Comparison of ENCODE assay signal across 8 mouse cellular contexts in genomic region chr2:155385090-155385489, GRCm38 (mm10). TPM values are rescaled to one million over a fixed set of nuclear protein-coding genes. Genes with fewer than 3 reads are reported as not detected.
DNase-seq lines count a peak whose midpoint lies in the region; ATAC-seq lines count a peak whose summit lies in the region.
"Had no signal": no experiment of that assay in that cellular context is flagged by ENCODE, and none has a peak within 500 bp of the region (broad histone marks: within the 10 kb centered on the region; RNA-seq: fewer than 3 reads in every experiment).

No protein-coding gene starts in this region.

- no peaks in the 10 kb centered on the region for H3K9me3 ChIP-seq in forebrain, embryonic 13.5 days (replicated peaks)
- H3K9me3 ChIP-seq in hindbrain, embryonic 12.5 days (replicated peaks) = no peaks in the 10 kb centered on the region
- no peaks in the 10 kb centered on the region for H3K9me3 ChIP-seq in midbrain, embryonic 14.5 days (ENCODE audit: control insufficient read depth, low read length)

- peak overlapping the region; percentile 44 for H3K4me2 ChIP-seq in forebrain, embryonic 13.5 days
- peak overlapping the region; percentile 33 for H3K4me2 ChIP-seq in hindbrain, embryonic 12.5 days (replicated peaks)
- peak overlapping the region; percentile 66 for H3K4me2 ChIP-seq in midbrain, embryonic 14.5 days (ENCODE audit: low read length)

- peaks cover 48% of the 10 kb centered on the region for H3K36me3 ChIP-seq in forebrain, embryonic 13.5 days (ENCODE audit: poor library complexity, severe bottlenecking)
- peaks cover 46% of the 10 kb centered on the region for H3K36me3 ChIP-seq in hindbrain, embryonic 12.5 days
- peaks cover 48% of the 10 kb centered on the region for H3K36me3 ChIP-seq in midbrain, embryonic 14.5 days (ENCODE audit: control insufficient read depth, insufficient read depth, low read length)

- peak overlapping the region; percentile 60; the same call in 1 of the 2 replicates for H3K9ac ChIP-seq in forebrain, embryonic 13.5 days
- 0 out of 2 replicates have a peak overlapping the region, but pooled peaks have one; percentile 39 for H3K9ac ChIP-seq in hindbrain, embryonic 12.5 days
- H3K9ac ChIP-seq in midbrain, embryonic 14.5 days (replicated peaks; ENCODE audit: low read length) = peak overlapping the region; percentile 46; the same call in 1 of the 2 replicates

- 0 out of 2 replicates have a peak overlapping the region, but pooled peaks have one; percentile 5 for H3K4me3 ChIP-seq in forebrain, embryonic 13.5 days
- no peak overlapping the region for H3K4me3 ChIP-seq in hindbrain, embryonic 12.5 days
- H3K4me3 ChIP-seq in midbrain, embryonic 14.5 days (replicated peaks; ENCODE audit: low read depth, low read length) = 0 out of 2 replicates have a peak overlapping the region, but pooled peaks have one; percentile 7
- H3K4me3 ChIP-seq: myocyte had no signal

- H3K27me3 ChIP-seq in forebrain, embryonic 13.5 days = peaks cover 8% of the 10 kb centered on the region
- peaks cover 3% of the 10 kb centered on the region for H3K27me3 ChIP-seq in hindbrain, embryonic 12.5 days
- no peaks in the 10 kb centered on the region for H3K27me3 ChIP-seq in midbrain, embryonic 14.5 days (ENCODE audit: control insufficient read depth, insufficient read depth, low read length)

- no peak overlapping the region for H3K27ac ChIP-seq in forebrain, embryonic 13.5 days
- H3K27ac ChIP-seq in hindbrain, embryonic 12.5 days = no peak overlapping the region
- peak overlapping the region; percentile 32; the same call in 1 of the 2 replicates for H3K27ac ChIP-seq in midbrain, embryonic 14.5 days (replicated peaks; ENCODE audit: low read depth, low read length)

- peaks cover 57% of the 10 kb centered on the region for H3K4me1 ChIP-seq in forebrain, embryonic 13.5 days
- H3K4me1 ChIP-seq in hindbrain, embryonic 12.5 days = peaks cover 42% of the 10 kb centered on the region
- H3K4me1 ChIP-seq in midbrain, embryonic 14.5 days (ENCODE audit: control insufficient read depth, insufficient read depth, low read length) = peaks cover 50% of the 10 kb centered on the region

- peak; percentile 69 for DNase-seq in Muller cell, postnatal 12 days (ENCODE audit: inconsistent ontology term)
- peak; percentile 42 for DNase-seq in brain, embryonic 18.5 days (ENCODE audit: low read depth, low spot score)
- peak; percentile 66 to 90 for DNase-seq in left cerebral cortex, adult 9 months (ENCODE audit: low spot score in 2 of 2)
- DNase-seq in midbrain, embryonic 14.5 days = peak; percentile 84
- peak; percentile 61 to 78 for DNase-seq in spleen, adult 18-20 months

- WGBS in forebrain, embryonic 13.5 days = 18% methylated on average over 7 of the region's 7 CpGs
- WGBS in hindbrain, embryonic 12.5 days = 22% methylated on average over 7 of the region's 7 CpGs
- WGBS in midbrain, embryonic 14.5 days = 18% methylated on average over 7 of the region's 7 CpGs

- ATAC-seq in forebrain, embryonic 13.5 days = no peak
- ATAC-seq in hindbrain, embryonic 12.5 days (ENCODE audit: low FRiP score) = no peak
- ATAC-seq in midbrain, embryonic 14.5 days (ENCODE audit: low FRiP score, low TSS enrichment) = no peak

RNA-seq across cellular contexts. Expression of gene Trp53inp2, which starts 4.2 kb away (rescaled TPM):
- 72.3 and 72.8 TPM in 2 replicates for polyA plus RNA-seq in forebrain, embryonic 13.5 days (2015; fragmentation: Nextera tagmentation; extraction: Ambion mirVana)
- polyA plus RNA-seq in hindbrain, embryonic 12.5 days (2016; fragmentation: Nextera tagmentation; extraction: Ambion mirVana) = 120 and 139 TPM in 2 replicates
- 82.5 and 98.6 TPM in 2 replicates for polyA plus RNA-seq in midbrain, embryonic 14.5 days (2014; fragmentation: Nextera tagmentation; extraction: Ambion mirVana)

RNA-seq across cellular contexts. Expression of gene Pigu, which starts 27.9 kb away (rescaled TPM):
- 44.6 and 49.1 TPM in 2 replicates for polyA plus RNA-seq in forebrain, embryonic 13.5 days (2015; fragmentation: Nextera tagmentation; extraction: Ambion mirVana)
- polyA plus RNA-seq in hindbrain, embryonic 12.5 days (2016; fragmentation: Nextera tagmentation; extraction: Ambion mirVana) = 44.7 and 48.3 TPM in 2 replicates
- 63.5 and 65.8 TPM in 2 replicates for polyA plus RNA-seq in midbrain, embryonic 14.5 days (2014; fragmentation: Nextera tagmentation; extraction: Ambion mirVana)
